Mouse (Mus musculus) right cerebral cortex, postnatal 14 days (tissue): ENCODE data around the gene Nr1h5.
A peak's percentile ranks its signal among the peaks of the same experiment; 100 is the strongest.

Experiments
- DNase-seq: peaks from one replicate; pipeline ENCODE4 v3.0.0; 2022

The Nr1h5 gene

GRCm38 (mm10) chr3:102964033-102964432, at the start of gene Nr1h5:
Nr1h5 (minus strand) TSS chr3:102964133.
- DNase-seq, result no peak

DNA sequence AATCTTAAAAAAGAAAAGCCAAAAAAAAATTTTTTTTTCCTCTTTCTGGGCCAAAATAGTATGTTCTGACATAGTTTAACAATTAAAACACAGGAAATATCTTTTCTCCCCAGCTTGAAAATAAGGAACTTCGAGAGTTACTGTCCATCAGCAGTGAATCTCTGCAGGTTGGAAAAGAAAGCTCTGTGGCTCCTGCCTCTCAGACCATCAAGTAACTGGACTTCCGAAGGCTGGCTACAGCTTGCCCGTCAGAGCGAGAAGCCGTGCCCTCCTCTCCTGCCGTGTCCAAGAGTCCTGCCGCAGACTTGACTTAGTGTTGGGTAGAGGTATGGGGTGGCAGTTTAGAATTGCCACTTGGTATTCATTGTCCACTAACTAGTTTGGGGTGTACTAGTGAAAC, 37.7 kb upstream of the Nr1h5 start:
- DNase-seq, result no peak

GRCm38 (mm10) chr3:102997591-102997990, 33.7 kb upstream of the Nr1h5 start:
- no peak for DNase-seq

GRCm38 (mm10) chr3:102997036-102997435, 33.1 kb upstream of the Nr1h5 start:
- DNase-seq, result no peak

DNA sequence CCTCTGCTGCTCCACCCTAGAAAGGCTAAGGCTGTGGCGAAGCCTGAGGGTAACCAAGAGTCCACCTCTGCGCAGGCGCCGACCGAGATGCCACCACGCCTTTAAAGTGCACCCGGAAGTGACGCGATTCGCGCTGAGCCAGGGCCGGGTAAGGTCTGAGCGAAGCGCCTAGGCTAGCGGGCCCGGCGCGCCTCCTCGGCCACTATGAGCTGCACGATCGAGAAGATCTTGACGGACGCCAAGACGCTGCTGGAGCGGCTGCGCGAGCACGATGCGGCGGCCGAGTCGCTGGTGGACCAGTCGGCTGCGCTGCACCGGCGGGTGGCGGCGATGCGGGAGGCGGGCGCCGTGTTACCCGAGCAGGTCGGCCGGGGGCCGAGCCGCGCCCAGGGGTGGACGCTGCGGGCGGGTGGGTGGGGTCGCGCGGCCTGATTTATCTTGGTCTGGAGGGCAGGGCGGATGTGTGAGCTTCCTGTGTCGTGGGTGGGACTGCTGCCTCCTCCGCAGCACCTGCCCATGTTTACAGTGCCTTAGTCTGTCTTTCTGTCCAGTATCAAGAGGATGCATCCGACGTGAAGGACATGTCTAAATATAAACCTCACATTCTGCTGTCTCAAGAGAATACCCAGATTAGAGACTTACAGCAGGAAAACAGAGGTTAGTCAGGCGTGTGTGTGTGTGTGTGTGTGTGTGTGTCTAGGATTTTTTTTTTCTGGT, 31.8 kb upstream of the Nr1h5 start, which contains the start of gene Sike1:
Sike1 (plus strand) TSS at position 104 of the 717 bp plus-strand sequence.
- peak; percentile 93 for DNase-seq

DNA sequence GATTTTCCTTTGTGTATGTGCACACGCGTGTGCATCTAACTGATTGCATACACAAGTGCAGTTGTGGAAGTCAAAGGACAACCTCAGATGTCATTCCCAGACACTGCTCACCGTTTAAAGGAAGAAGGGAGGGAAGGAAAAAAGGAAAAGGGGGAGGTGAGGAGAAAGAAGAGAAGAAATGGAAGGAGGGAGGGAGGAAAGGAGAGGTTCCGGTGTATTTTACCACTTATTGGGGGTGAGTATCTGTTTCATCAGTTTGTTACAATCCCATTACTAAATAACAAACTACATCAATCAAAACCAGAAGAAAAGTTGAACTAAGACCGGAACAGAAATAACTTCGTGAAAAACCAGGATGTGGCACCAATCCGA, 31.3 kb upstream of the Nr1h5 start:
- DNase-seq, result no peak

GRCm38 (mm10) chr3:102992936-102993335, 29.0 kb upstream of the Nr1h5 start:
- DNase-seq, result no peak

DNA sequence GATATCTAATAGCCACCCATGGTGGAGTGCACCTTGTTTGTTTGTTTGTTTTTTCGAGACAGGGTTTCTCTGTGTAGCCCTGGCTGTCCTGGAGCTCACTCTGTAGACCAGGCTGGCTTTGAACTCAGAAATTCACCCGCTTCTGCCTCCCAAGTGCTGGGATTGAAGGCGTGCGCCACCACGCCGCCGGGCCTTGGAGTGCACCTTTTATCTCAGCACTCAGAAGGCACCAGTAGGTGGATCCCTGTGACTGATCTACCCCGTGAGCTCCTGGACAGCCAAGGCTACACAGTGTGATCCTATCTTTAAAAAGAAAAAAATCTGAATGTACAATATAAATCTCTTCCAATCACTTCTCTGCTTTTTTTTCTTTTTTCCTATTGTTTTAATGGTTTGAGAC, 27.1 kb upstream of the Nr1h5 start:
- no peak for DNase-seq

- no peak for DNase-seq
Observed at GRCm38 (mm10) chr3:102980349-102980736, 16.4 kb upstream of the Nr1h5 start.

DNA sequence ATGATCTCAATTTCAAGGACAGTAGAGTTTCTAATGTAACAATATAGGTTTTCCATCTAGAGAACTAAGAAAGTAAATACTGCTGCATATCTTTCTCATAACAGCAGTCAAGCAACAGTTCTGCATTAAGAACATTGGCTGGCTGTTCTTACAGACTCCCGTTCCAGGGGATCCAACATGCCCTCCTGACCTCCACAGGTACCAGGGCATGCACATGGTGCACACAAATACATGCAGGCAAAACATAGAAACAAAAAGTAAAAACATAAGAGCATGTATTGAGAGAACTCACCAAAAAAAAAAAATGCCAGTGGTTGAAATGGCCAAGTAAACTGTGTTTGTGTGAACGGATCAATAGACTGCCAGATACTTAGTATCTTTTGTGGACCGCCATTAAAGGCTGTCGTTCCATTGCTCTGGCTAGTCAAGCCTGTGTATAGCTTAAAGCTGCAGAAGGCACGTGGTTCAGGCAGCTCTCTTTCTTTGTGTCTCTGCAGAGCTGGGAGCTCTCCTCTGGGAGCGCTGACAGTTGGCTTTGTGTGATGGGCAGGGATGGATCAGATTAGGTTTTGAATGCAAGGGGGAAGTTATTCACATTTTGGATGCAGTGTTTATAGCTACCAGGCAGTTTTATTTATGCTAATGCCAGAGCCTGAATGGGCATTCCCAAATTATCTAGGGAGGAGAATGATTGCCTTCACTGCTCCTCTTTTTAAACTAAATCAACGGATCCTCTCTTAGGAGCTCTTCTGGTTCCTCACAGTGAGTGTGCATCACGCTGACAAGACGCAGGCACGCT, 15.8 kb upstream of the Nr1h5 start:
- DNase-seq, result peak; percentile 14

GRCm38 (mm10) chr3:102976906-102977305, 13.0 kb upstream of the Nr1h5 start:
- DNase-seq, result no peak

GRCm38 (mm10) chr3:102970508-102970907, 6.6 kb upstream of the Nr1h5 start:
- no peak for DNase-seq

- DNase-seq, result no peak
Observed at GRCm38 (mm10) chr3:102970067-102970466, 6.1 kb upstream of the Nr1h5 start.

GRCm38 (mm10) chr3:102955596-102955995, 8.3 kb downstream of the Nr1h5 start:
- DNase-seq, result no peak

DNA sequence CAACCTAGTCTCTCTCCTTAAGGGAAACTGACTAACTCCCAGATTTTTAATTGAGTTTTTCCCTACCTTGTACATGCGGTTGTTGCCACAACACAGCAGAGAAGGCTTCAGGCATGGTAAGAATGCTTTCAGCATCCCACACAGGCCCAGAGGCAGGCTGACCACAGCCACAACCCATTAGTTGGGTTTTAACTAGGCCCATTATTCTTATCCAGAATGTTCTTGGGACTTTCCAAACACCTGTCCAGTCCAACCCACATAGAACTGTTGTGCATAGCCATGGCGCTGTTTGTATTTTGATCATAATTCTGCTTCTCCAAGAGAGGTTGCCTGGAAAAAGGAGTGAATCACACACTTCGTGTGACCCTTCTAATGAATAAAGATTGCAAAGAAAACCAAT, 8.8 kb downstream of the Nr1h5 start:
- no peak for DNase-seq

GRCm38 (mm10) chr3:102954476-102954875, 9.5 kb downstream of the Nr1h5 start:
- DNase-seq, result no peak

DNA sequence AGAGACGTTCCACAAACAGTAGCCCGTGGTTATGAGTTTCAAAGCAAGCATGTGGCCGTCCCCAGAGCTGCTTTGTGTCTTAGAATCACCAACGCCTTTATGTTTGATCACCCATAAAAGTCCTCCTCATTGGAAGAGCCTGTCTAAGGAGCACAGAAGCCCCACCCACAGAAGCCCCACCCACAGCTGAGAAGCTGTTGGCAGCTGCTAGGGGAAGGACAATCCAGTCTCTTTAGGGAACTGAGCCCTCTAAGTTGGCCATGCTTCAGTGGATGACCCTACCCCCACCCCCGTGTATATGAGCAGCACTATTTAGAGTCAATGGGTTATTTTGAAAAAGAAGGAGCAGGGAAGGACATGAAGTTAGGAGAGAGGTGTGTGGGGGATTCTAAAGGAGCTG, 17.1 kb downstream of the Nr1h5 start:
- DNase-seq, result no peak

DNA sequence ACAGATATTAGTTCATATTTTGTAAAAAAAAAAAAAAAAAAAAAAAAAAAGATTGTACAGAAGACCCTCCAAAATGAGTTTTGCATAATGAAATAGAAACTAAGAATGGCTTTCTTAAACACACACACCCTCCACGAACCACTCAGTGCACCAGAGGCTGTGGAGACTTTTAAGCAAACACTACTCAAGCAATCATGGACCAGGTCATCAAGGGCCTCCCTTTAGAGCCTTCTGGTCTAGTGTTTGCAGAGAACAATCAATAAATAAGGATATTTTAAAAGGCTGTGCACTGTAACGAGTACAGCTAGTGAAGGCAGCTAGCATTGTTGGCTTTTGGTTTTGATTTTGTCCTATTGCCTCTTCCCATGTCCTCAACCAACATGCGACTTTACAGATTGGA, 17.6 kb downstream of the Nr1h5 start:
- no peak for DNase-seq

DNA sequence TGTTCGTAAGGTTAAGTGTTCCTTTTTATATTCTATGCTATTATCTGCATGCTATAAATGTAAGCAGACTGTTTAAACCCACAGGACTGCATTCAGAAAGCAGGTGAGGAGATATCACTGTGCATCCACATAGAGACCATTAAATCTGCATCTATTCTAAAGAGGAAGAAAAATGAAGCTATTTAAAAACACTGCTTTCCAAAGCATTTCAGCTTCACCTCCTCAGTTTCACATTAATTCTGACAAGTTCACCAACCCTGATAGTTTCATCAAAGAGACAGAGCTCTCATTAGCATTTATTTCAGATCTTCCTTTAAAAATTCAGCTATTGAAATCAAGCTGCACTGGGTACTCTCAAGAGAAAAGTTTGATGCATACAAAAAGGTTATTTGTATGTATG, 25.8 kb downstream of the Nr1h5 start:
- no peak for DNase-seq

DNA sequence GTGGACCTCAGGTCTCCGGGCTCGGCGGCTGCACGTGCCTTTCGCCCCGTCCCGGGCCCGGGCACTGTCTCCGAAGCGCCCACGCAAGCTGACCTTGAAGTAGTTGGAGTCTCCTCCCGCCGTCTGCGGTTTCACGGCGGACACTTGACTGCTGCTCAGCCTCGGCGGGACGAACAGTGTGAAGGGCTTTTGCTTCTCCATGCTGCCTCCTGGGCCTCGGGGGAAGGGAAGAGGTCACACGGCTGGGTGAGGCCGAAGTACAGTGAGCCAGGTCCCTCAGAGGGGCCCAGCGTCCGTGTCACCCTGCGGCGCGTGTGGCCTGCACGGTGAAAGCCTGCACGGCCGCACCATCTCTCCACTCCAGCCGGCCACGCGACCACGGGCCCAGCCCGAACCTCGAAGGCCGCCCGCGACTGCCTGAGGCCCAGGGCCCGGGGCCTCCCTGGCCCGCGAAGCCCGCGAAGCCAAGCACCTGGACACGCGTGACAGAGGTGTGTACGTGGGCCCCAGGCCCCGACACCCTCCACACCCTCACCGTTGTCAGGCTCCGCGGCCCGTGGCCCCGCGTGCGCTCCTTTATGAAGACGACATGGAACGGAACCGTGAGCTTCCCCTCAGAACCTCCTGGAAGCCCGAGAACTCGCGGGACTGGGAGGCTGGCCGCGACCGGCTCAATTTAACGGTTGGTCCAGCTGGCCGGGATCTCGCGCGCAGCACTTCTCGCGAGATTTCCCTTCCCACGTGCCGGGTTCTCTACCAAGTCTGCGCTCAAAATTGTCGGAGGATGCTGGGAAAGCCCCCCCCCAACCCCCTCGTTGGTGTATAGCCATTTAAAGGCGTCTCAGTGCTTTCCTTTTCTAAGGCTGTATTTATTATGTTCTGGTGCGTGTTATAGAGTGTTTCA, 28.2 kb downstream of the Nr1h5 start, which contains the start of gene Sycp1:
Sycp1 (minus strand) TSS at position 650 of the 904 bp plus-strand sequence.
- DNase-seq, result no peak

- DNase-seq, result no peak
Observed at GRCm38 (mm10) chr3:102899136-102899535, 64.8 kb downstream of the Nr1h5 start.
